Mouse (Mus musculus): ENCODE measurements around the gene Neil1.

The Neil1 gene

GRCm38 (mm10) chr9:57139110-57139509, 9.0 kb downstream of the Neil1 start:
- no peak for DNase-seq (ENCODE audit: low spot score)

GRCm38 (mm10) chr9:57138507-57138906, 9.6 kb downstream of the Neil1 start:
- DNase-seq (ENCODE audit: low spot score) = no peak

- DNase-seq (ENCODE audit: low spot score) = no peak
These were observed 10.3 kb downstream of the Neil1 start for GRCm38 (mm10) chr9:57137777-57138176.

- DNase-seq (ENCODE audit: low spot score) = no peak
These were observed 10.9 kb downstream of the Neil1 start for GRCm38 (mm10) chr9:57137246-57137645.

GRCm38 (mm10) chr9:57130577-57131433, 17.3 kb downstream of the Neil1 start, which contains the start of gene Man2c1:
Gene Man2c1 (plus strand): TSS chr9:57130690.
- DNase-seq (ENCODE audit: low spot score) = peak; percentile 79

- DNase-seq (ENCODE audit: low spot score) = no peak
These were observed 18.5 kb downstream of the Neil1 start for GRCm38 (mm10) chr9:57129641-57130040.

GRCm38 (mm10) chr9:57117261-57117755, 30.8 kb downstream of the Neil1 start:
- no peak for DNase-seq (ENCODE audit: low spot score)

Data from ovary, postnatal 10 days (tissue).